Mouse (Mus musculus) thymus, postnatal 25 days (tissue): ENCODE results near the gene Cxcr1.
A peak's percentile ranks its signal among the peaks of the same experiment; 100 is the strongest.

Experiments
- DNase-seq: peaks from one replicate; pipeline ENCODE4 v3.0.0; 2022

Cxcr1 gene

DNA sequence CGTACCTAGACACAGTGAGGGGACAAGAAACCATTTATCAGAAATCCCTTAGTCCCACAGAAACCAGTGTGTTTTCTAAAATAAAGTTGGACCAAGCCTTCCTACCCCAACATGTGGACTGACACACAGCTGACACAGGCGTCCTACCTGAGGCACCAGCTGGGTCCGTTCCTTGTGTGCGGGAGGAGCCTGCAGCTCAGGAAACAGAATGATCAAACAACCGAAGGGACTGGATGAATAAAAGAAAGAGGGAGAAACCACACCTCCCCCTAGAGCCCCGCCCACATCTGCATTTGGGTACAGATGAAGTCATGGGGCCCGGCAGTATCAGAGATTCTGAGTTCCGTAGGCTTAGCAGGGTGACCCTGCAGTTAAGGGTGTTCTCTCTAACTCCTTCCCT is at the start of gene Cxcr1:
Cxcr1 (minus strand) TSS at position 187 of the 400 bp plus-strand sequence.
- no peak for DNase-seq

DNA sequence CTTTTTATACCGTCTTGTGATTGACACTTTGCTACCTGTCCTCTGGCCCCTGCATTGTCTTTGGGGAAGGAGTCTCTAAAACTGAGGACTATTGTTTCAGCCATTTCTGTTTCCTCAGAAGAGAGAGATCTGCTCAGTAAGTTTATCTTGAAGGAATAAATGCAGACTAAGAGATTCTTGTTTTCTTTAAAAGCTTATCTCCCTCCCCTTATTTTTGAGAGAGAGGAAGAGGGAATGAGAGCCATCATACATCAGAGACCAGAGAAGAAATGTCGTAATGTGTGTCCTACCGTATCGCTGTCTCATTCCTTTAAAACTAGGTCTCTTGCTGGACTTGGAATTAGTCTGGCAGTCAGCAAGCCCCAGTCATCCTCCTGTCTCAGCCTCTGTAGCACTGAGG is 46.4 kb upstream of the Cxcr1 start:
- DNase-seq, result no peak

DNA sequence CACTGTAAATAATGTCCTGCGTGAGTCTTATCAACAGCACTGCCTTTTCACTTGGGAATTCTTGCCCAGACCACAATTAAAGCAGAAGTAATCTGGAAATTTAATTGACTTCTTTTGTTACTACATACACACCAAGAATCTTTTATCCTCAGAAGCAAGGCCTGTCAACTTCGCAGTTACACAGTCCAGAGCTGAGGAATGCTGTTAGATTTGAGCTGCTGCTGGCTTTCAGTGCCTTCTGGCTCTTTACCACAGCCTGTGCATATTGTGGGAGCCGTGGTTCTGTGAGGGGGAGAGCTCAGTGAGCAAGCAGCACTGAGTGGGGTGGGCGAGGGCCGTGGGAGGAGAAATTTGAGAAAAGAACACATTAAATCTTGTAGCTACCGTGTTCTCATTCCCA is 45.9 kb upstream of the Cxcr1 start:
- no peak for DNase-seq

DNA sequence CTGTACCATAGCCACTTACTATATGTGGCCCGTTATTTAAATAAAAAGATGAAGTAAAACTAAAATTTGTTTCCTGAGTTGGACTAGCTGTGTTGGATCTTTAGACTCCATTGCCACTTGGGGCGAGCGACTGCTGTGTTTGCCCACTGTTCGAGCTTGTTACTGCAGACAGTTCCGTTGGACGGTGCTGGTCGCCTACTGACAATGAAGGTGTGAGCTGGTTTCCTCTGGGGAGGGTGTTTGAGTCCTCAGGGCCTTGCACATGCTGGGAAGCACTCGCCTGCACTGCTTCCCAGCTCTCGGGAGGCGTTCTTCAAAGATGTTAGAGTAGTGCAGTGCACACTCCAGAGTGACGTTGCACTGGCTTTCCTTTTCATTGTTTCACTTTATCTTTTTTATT is 45.2 kb upstream of the Cxcr1 start:
- DNase-seq, result no peak

- DNase-seq, result no peak
These were observed 44.7 kb upstream of the Cxcr1 start for GRCm38 (mm10) chr1:74239162-74239561.

GRCm38 (mm10) chr1:74238136-74238535 is 43.7 kb upstream of the Cxcr1 start:
- no peak for DNase-seq

- no peak for DNase-seq
These were observed 43.2 kb upstream of the Cxcr1 start for GRCm38 (mm10) chr1:74237671-74238070.

DNA sequence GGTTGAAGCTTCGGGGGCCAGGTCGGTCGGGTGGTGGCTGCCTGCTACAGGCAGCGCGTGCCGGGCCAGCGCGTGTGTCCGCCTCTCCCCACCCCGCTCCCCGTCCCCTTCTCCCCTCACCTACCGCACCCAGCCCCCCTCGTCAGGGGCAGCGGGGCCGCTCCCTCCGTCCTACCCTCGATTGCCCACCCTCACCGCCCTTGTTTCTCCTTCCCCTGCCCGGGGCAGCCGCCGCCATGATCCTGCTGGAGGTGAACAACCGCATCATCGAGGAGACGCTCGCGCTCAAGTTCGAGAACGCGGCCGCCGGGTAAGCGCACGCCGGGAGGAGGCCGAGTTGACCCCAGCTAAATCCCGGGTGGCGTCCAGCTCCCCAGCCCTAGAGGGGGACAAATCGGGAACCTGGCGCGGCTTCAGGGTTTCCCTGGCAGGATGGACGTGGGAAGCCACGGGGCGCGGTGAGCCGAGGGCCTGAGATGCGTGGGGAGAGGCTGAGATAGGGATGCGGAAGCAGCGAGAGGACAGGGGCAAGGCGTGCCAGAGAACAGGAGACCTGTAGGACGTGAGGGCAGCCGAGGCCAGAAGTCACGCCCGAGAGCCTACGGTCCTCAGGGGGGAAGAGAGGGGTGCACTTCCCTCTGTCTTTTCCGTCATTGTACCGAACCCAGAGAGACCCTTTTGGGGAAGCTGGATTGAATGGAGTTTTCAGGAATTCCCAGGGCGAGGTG is 42.3 kb upstream of the Cxcr1 start:
- peak; percentile 59 for DNase-seq

GRCm38 (mm10) chr1:74235938-74236589 is 41.6 kb upstream of the Cxcr1 start, which contains the start of gene Arpc2:
Gene Arpc2 (plus strand): TSS chr1:74236084.
- DNase-seq, result peak; percentile 98

GRCm38 (mm10) chr1:74230992-74231391 is 36.6 kb upstream of the Cxcr1 start:
- no peak for DNase-seq

DNA sequence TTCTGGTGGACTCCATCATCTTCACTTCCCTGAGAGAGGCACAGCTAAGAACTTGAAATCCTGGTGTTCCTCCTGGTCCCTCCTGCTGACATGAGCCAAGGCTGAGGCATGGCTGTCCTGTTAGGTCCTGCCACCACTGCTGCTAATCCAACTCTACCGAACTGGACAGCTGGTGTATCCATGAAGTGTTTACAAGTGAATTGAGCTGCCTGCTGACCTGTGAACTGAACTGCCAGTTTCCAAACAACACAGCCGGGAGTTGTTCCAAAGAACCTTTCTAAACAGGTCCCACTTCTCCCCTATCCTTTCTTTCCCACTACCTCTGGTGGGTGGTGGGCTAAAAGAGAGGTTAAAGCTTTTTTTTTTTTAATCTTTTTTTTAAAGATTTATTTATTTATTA is 35.5 kb upstream of the Cxcr1 start:
- no peak for DNase-seq

- peak; percentile 67 for DNase-seq
These were observed 32.9 kb upstream of the Cxcr1 start for GRCm38 (mm10) chr1:74227317-74227716.

DNA sequence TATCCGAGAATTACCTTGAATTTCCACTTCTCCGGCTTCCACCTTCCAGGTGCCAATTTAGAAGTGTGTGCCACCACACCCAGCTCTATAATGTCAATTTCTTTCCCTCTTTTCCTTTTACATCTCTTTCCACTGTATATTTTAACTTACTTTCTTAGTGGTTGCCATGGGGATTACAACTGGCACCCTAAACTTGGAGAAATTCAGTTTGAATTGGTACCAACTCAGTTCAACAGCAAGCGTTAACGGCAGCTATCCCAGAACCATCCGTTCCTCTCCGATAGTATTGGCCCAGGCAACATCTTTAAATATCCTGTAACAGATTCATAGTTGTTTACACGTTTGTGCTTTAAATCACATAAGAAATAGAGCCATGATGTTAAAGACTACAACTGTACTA is 25.5 kb upstream of the Cxcr1 start:
- DNase-seq, result no peak

- DNase-seq, result no peak
These were observed 14.5 kb upstream of the Cxcr1 start for GRCm38 (mm10) chr1:74208941-74209340.

DNA sequence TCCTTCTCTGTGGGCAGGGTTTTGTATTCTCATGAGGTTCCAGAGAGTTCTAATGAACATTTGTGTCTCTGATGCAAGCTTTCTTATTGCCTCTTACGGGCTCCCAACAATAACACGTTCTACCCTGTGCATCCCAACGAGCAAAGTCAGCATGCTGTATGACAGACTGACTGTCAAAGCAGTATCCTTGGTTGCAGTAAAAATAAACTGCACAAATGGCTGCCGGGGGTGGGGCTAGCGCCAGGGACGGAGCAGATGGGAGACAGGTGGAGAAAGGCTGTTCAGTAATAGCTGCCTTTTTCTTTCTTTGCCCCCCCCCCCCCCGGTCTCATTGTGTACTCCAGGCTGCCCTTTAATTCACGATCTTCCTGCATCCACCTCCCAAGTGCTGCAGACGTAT is 13.5 kb upstream of the Cxcr1 start:
- DNase-seq, result no peak

- DNase-seq, result no peak
These were observed 12.2 kb upstream of the Cxcr1 start for GRCm38 (mm10) chr1:74206642-74207041.

DNA sequence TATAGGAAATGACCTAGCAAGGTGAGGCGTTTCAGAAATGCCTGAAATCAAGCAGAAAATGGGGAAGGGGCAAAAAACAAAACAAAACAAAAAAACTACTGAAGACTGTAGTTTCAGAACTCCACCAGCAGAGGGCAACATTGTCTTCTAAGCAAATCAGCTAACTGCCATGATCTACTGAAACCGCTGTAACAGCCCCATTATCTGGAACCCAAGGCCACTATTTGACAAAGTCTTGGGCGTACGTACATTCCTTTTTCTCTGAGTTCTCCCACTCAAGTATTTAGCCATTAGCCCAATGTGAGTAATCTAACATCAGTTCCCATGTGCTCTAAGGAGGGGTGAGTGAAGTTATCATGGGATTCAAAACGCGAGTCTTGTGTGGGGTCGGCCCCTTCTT is 11.4 kb upstream of the Cxcr1 start:
- DNase-seq, result peak; percentile 38

GRCm38 (mm10) chr1:74203457-74203856 is 9.0 kb upstream of the Cxcr1 start:
- no peak for DNase-seq

DNA sequence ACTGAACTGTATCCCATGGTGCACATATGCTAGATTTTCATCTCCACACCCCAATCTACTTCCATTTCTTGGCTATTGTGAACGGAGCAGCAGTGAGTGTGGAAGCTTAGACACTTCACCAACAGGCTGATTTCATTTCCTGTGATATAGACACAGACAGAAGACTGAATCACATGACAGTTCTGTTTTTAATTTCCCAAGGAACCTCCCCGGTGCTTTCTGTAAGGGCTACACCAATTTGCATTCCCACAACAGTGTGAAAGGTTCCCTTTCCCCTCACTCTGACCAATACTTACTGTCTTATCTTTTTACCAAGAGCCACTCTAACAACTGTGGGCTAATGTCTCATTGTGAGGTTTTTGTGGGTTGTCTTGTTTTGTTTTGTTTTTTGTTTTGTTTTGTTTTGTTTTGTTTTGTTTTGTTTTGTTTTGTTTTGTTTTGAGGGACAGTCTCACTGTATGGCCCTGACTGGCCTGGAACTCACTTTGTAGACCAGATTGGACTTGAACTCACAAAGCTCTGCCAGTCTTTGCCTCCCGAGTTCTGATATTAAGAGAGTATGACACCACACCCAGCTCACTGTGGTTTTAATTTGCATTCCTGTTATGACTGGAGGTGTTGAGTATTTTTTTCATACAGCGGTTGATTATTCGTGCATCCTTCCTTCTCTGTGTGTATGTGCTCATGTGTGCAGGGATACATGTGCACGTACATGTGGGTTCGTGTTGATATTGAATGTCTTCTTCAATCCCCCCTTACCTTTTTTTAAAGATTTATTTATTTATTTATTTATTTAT is 6.8 kb upstream of the Cxcr1 start:
- no peak for DNase-seq

DNA sequence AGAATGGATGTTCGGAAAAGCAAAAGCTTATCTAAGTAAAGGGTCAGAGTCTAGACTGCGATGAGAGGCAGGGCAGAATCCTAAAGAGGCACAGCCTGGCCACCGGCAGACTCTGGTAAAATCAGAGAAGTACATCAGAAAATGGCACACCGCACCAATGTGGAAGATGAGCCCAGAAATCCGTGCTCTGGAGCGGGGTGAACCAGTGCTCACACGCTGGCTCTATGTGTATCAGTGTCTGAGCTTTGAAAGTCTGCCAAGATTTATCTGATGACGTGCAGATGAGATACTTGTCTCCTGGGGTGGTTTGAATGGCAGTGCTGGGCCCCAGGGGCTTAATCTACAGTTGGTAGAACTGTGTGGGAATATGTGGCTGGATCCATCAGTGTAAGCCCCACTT is 4.6 kb upstream of the Cxcr1 start:
- DNase-seq, result no peak

- DNase-seq, result no peak
These were observed 3.5 kb upstream of the Cxcr1 start for GRCm38 (mm10) chr1:74197726-74198470.

- no peak for DNase-seq
These were observed 2.4 kb upstream of the Cxcr1 start for GRCm38 (mm10) chr1:74196621-74197419.
